Mouse (Mus musculus): ENCODE data around the gene Senp1. TPM values are rescaled to one million over a fixed set of nuclear protein-coding genes. Genes with fewer than 3 reads are reported as not detected.

Senp1 gene
- polyA plus RNA-seq, 1 experiment from 2014 or later, result 49.0 TPM

GRCm38 (mm10) chr15:97999991-98000390 is 93.6 kb downstream of the Senp1 start:
- Histone ChIP-seq H3K27me3 (ENCODE audit: control insufficient read depth, insufficient read depth, low read length) (no peaks in the 10 kb centered on the region; the same call in 1 of the 2 replicates), H3K9me3 (ENCODE audit: control insufficient read depth, low read length) (no peaks in the 10 kb centered on the region), H3K27ac (ENCODE audit: low read depth, low read length) (no peak overlapping the region), H3K9ac (ENCODE audit: low read length) (peak overlapping the region; percentile 33), H3K4me1 (replicated peaks; ENCODE audit: control insufficient read depth, insufficient read depth, low read length) (peaks cover 27% of the 10 kb centered on the region), H3K36me3 (ENCODE audit: control insufficient read depth, insufficient read depth, low read length) (peaks cover 9% of the 10 kb centered on the region; the same call in 1 of the 2 replicates), H3K4me2 (ENCODE audit: low read depth, low read length, severe bottlenecking) (peak overlapping the region; percentile 21), H3K4me3 (ENCODE audit: low read depth, low read length) (no peak overlapping the region)
- 8% methylated on average over 7 of the region's 7 CpGs for WGBS
- DNase-seq (ENCODE audit: low spot score) (no peak), ATAC-seq (replicated peaks; ENCODE audit: low FRiP score) (no peak)

- H3K27me3 ChIP-seq (ENCODE audit: control insufficient read depth, insufficient read depth, low read length), result no peaks in the 10 kb centered on the region; the same call in 1 of the 2 replicates
- H3K27ac ChIP-seq (ENCODE audit: low read depth, low read length), result no peak overlapping the region
- H3K9me3 ChIP-seq (ENCODE audit: control insufficient read depth, low read length), result no peaks in the 10 kb centered on the region
- H3K4me1 ChIP-seq (replicated peaks; ENCODE audit: control insufficient read depth, insufficient read depth, low read length), result peaks cover 23% of the 10 kb centered on the region
- ATAC-seq (replicated peaks; ENCODE audit: low FRiP score), result no peak
- H3K36me3 ChIP-seq (ENCODE audit: control insufficient read depth, insufficient read depth, low read length), result peaks cover 9% of the 10 kb centered on the region; the same call in 1 of the 2 replicates
- H3K4me3 ChIP-seq (ENCODE audit: low read depth, low read length), result no peak overlapping the region
- H3K4me2 ChIP-seq (ENCODE audit: low read depth, low read length, severe bottlenecking), result no peak overlapping the region; the same call in 1 of the 2 replicates
- DNase-seq (ENCODE audit: low spot score), result no peak
- peak overlapping the region; percentile 33 for H3K9ac ChIP-seq (ENCODE audit: low read length)
- 26% methylated on average over 13 of the region's 13 CpGs for WGBS
Observed at GRCm38 (mm10) chr15:97999546-97999945, 94.0 kb downstream of the Senp1 start.

DNA sequence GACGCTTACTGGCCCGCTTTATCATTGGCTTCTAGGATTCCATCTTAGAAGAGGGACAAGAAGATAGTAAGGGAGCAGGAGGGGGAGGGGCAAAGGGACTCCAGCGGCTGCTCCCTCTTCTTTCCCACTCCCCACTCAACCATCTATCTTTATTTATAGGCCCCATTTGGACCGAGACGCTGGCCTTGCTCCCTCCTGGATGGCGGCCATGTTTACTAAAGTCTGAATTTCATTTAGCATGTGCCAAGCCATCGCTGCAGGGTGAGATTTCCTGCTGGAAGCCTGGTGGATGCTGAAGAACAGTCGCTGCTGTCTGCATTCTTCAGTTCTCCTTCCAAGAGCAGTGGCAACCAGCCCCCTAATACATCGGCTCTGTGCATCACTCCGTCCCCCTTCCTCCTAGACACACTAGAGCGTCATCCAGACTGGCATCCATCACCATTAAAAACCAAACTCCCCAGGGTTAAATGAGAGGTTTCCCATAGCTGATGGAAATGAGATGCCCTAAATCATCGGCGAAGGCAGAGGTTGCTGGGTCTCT is 96.8 kb downstream of the Senp1 start:
- H3K4me2 ChIP-seq (ENCODE audit: low read depth, low read length, severe bottlenecking), result no peak overlapping the region
- H3K36me3 ChIP-seq (ENCODE audit: control insufficient read depth, insufficient read depth, low read length), result peaks cover 11% of the 10 kb centered on the region; the same call in 1 of the 2 replicates
- ATAC-seq (replicated peaks; ENCODE audit: low FRiP score) (no peak), DNase-seq (ENCODE audit: low spot score) (no peak)
- H3K9me3 ChIP-seq (ENCODE audit: control insufficient read depth, low read length), result no peaks in the 10 kb centered on the region
- no peak overlapping the region for H3K4me3 ChIP-seq (ENCODE audit: low read depth, low read length)
- H3K4me1 ChIP-seq (replicated peaks; ENCODE audit: control insufficient read depth, insufficient read depth, low read length), result peaks cover 34% of the 10 kb centered on the region
- H3K27me3 ChIP-seq (ENCODE audit: control insufficient read depth, insufficient read depth, low read length), result no peaks in the 10 kb centered on the region; the same call in 1 of the 2 replicates
- 89% methylated on average over 13 of the region's 13 CpGs for WGBS
- no peak overlapping the region for H3K27ac ChIP-seq (ENCODE audit: low read depth, low read length)
- no peak overlapping the region for H3K9ac ChIP-seq (ENCODE audit: low read length)

GRCm38 (mm10) chr15:97992712-97993286 is 100.7 kb downstream of the Senp1 start:
- DNase-seq (ENCODE audit: low spot score) (peak; percentile 93), ATAC-seq (replicated peaks; ENCODE audit: low FRiP score) (peak; percentile 92)
- H3K4me2 ChIP-seq (ENCODE audit: low read depth, low read length, severe bottlenecking), result peak overlapping the region; percentile 40; the same call in 1 of the 2 replicates
- no peaks in the 10 kb centered on the region for H3K27me3 ChIP-seq (ENCODE audit: control insufficient read depth, insufficient read depth, low read length)
- no peak overlapping the region for H3K4me3 ChIP-seq (ENCODE audit: low read depth, low read length)
- H3K27ac ChIP-seq (ENCODE audit: low read depth, low read length), result peak overlapping the region; percentile 95
- WGBS, result 3% methylated on average over 18 of the region's 18 CpGs
- peaks cover 9% of the 10 kb centered on the region; the same call in 1 of the 2 replicates for H3K36me3 ChIP-seq (ENCODE audit: control insufficient read depth, insufficient read depth, low read length)
- no peaks in the 10 kb centered on the region for H3K9me3 ChIP-seq (ENCODE audit: control insufficient read depth, low read length)
- peaks cover 37% of the 10 kb centered on the region for H3K4me1 ChIP-seq (replicated peaks; ENCODE audit: control insufficient read depth, insufficient read depth, low read length)
- H3K9ac ChIP-seq (ENCODE audit: low read length), result peak overlapping the region; percentile 65

DNA sequence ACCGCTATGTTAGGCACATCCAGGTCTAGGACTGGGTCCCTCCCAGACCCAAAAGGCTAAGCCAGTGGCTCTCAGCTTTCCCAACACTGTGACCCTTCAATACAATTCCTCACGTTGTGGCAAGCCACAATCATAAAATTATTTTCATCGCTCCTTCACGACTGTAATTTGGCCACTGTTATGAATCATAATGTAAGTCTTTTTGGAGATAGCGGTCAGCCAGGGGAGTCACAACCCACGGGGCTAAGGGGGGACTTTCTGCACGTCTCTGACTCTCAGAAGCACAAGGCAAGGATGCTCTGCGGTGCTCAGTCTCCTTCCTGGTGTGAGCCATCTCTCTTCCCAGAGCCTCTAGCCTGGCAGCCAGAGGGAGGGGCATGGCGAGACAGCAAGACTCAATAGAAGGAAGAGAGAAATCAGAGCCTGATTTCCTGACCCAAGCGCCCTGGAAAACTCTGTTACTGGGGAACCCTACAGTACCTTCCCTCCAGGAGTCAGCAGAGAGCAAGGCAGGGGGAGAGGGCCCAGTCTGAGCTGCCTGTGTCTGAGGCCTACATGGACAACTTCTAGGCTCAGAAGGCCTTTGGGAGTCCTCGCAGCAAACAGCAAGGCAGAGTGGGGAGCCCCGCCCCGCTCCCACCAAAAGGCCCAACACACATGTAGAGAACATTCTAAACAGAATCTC is 101.4 kb downstream of the Senp1 start:
- H3K9me3 ChIP-seq (ENCODE audit: control insufficient read depth, low read length), result no peaks in the 10 kb centered on the region
- peak overlapping the region; percentile 31; the same call in 1 of the 2 replicates for H3K4me2 ChIP-seq (ENCODE audit: low read depth, low read length, severe bottlenecking)
- no peaks in the 10 kb centered on the region for H3K27me3 ChIP-seq (ENCODE audit: control insufficient read depth, insufficient read depth, low read length)
- ATAC-seq (replicated peaks; ENCODE audit: low FRiP score) (no peak), DNase-seq (ENCODE audit: low spot score) (peak; percentile 66)
- peaks cover 14% of the 10 kb centered on the region; the same call in 1 of the 2 replicates for H3K36me3 ChIP-seq (ENCODE audit: control insufficient read depth, insufficient read depth, low read length)
- peak overlapping the region; percentile 95 for H3K27ac ChIP-seq (ENCODE audit: low read depth, low read length)
- H3K4me3 ChIP-seq (ENCODE audit: low read depth, low read length), result no peak overlapping the region
- H3K9ac ChIP-seq (ENCODE audit: low read length), result peak overlapping the region; percentile 65
- WGBS, result 28% methylated on average over 13 of the region's 13 CpGs
- peaks cover 37% of the 10 kb centered on the region for H3K4me1 ChIP-seq (replicated peaks; ENCODE audit: control insufficient read depth, insufficient read depth, low read length)

- Histone ChIP-seq H3K9me3 (ENCODE audit: control insufficient read depth, low read length) (no peaks in the 10 kb centered on the region), H3K9ac (ENCODE audit: low read length) (peak overlapping the region; percentile 58), H3K36me3 (ENCODE audit: control insufficient read depth, insufficient read depth, low read length) (peaks cover 18% of the 10 kb centered on the region; the same call in 1 of the 2 replicates), H3K4me2 (ENCODE audit: low read depth, low read length, severe bottlenecking) (peak overlapping the region; percentile 42; the same call in 1 of the 2 replicates), H3K4me1 (replicated peaks; ENCODE audit: control insufficient read depth, insufficient read depth, low read length) (peaks cover 37% of the 10 kb centered on the region), H3K27me3 (ENCODE audit: control insufficient read depth, insufficient read depth, low read length) (no peaks in the 10 kb centered on the region), H3K27ac (ENCODE audit: low read depth, low read length) (peak overlapping the region; percentile 95), H3K4me3 (ENCODE audit: low read depth, low read length) (no peak overlapping the region)
- ATAC-seq (replicated peaks; ENCODE audit: low FRiP score) (no peak), DNase-seq (ENCODE audit: low spot score) (no peak)
- 7% methylated on average over 12 of the region's 12 CpGs for WGBS
Observed at GRCm38 (mm10) chr15:97991285-97991895, 102.2 kb downstream of the Senp1 start.

DNA sequence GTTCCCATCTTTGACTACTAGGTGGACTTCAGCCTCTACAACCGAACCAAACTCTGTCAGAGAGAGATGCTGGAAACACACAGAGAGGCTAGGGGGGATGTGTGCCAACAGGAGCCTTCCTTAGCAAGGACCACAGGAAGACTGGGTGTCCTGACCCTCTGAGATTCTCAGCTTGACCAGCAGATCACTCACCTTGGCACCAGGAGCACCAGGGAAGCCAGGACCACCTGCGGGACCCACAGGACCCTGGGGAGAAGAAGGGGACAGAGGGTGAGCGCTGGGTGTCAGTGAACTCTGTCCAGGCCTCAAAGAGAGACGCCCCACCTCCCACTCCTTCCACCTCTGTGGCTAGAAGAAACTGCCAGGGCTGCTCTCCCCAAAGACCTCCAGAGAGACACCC is 102.8 kb downstream of the Senp1 start:
- H3K27me3 ChIP-seq (ENCODE audit: control insufficient read depth, insufficient read depth, low read length), result no peaks in the 10 kb centered on the region
- ATAC-seq (replicated peaks; ENCODE audit: low FRiP score), result no peak
- peak overlapping the region; percentile 42 for H3K4me2 ChIP-seq (ENCODE audit: low read depth, low read length, severe bottlenecking)
- H3K27ac ChIP-seq (ENCODE audit: low read depth, low read length), result peak overlapping the region; percentile 95
- no peak for DNase-seq (ENCODE audit: low spot score)
- H3K36me3 ChIP-seq (ENCODE audit: control insufficient read depth, insufficient read depth, low read length), result peaks cover 20% of the 10 kb centered on the region; the same call in 1 of the 2 replicates
- H3K9ac ChIP-seq (ENCODE audit: low read length), result peak overlapping the region; percentile 58
- WGBS, result 5% methylated on average over 4 of the region's 4 CpGs
- H3K4me1 ChIP-seq (replicated peaks; ENCODE audit: control insufficient read depth, insufficient read depth, low read length), result peaks cover 37% of the 10 kb centered on the region
- H3K4me3 ChIP-seq (ENCODE audit: low read depth, low read length), result no peak overlapping the region
- H3K9me3 ChIP-seq (ENCODE audit: control insufficient read depth, low read length), result no peaks in the 10 kb centered on the region

- Histone ChIP-seq H3K4me2 (ENCODE audit: low read depth, low read length, severe bottlenecking) (peak overlapping the region; percentile 42), H3K9me3 (ENCODE audit: control insufficient read depth, low read length) (no peaks in the 10 kb centered on the region), H3K4me3 (ENCODE audit: low read depth, low read length) (no peak overlapping the region), H3K4me1 (replicated peaks; ENCODE audit: control insufficient read depth, insufficient read depth, low read length) (peaks cover 37% of the 10 kb centered on the region), H3K36me3 (ENCODE audit: control insufficient read depth, insufficient read depth, low read length) (peaks cover 20% of the 10 kb centered on the region; the same call in 1 of the 2 replicates), H3K27me3 (ENCODE audit: control insufficient read depth, insufficient read depth, low read length) (no peaks in the 10 kb centered on the region), H3K27ac (ENCODE audit: low read depth, low read length) (peak overlapping the region; percentile 95), H3K9ac (ENCODE audit: low read length) (peak overlapping the region; percentile 14; the same call in 1 of the 2 replicates)
- WGBS, result under 1% methylated on average over 6 of the region's 6 CpGs
- ATAC-seq (replicated peaks; ENCODE audit: low FRiP score) (peak; percentile 71), DNase-seq (ENCODE audit: low spot score) (peak; percentile 90)
Observed at GRCm38 (mm10) chr15:97990124-97990523, 103.4 kb downstream of the Senp1 start.

Measured in forebrain, embryonic 11.5 days (tissue).